8 mouse cellular contexts compared by ENCODE assay signal in genomic region chr5:135903058-135903457, GRCm38 (mm10). TPM values are rescaled to one million over a fixed set of nuclear protein-coding genes. Genes with fewer than 3 reads are reported as not detected.
DNase-seq lines count a peak whose midpoint lies in the region; ATAC-seq and TF ChIP-seq lines count a peak whose summit lies in the region.

No protein-coding gene starts in this region.

- TF ChIP-seq EP300 in MEL (IDR thresholded peaks at IDR 0.05; ENCODE audit: low read depth in 1 of 2, low read length in 2 of 2), result no peak

- H3K79me2 ChIP-seq in MEL (ENCODE audit: control insufficient read depth, insufficient read depth, low read length, poor library complexity), result no peaks in the 10 kb centered on the region

- no peaks in the 10 kb centered on the region for H3K9me3 ChIP-seq in heart, embryonic 12.5 days (replicated peaks)
- H3K9me3 ChIP-seq in MEL (replicated peaks; ENCODE audit: insufficient read depth, low read length), result no peaks in the 10 kb centered on the region
- H3K9me3 ChIP-seq in hindbrain, embryonic 12.5 days (replicated peaks), result no peaks in the 10 kb centered on the region
- no peaks in the 10 kb centered on the region for H3K9me3 ChIP-seq in midbrain, embryonic 11.5 days (ENCODE audit: control insufficient read depth, low read length)

- 24% methylated on average over 7 of the region's 7 CpGs for WGBS in heart, embryonic 12.5 days
- 26% methylated on average over 7 of the region's 7 CpGs for WGBS in hindbrain, embryonic 12.5 days
- WGBS in midbrain, embryonic 11.5 days, result 20% methylated on average over 7 of the region's 7 CpGs
- 56% methylated on average over 7 of the region's 7 CpGs for WGBS in thymus, adult 2 months

- H3K4me2 ChIP-seq in heart, embryonic 12.5 days, result peak overlapping the region; percentile 68
- peak overlapping the region; percentile 52 for H3K4me2 ChIP-seq in hindbrain, embryonic 12.5 days (replicated peaks)
- H3K4me2 ChIP-seq in midbrain, embryonic 11.5 days, result peak overlapping the region; percentile 64

- 0 out of 2 replicates have a peak overlapping the region, but pooled peaks have one; percentile 19 for H3K27ac ChIP-seq in heart, embryonic 12.5 days (ENCODE audit: poor library complexity, severe bottlenecking)
- H3K27ac ChIP-seq in MEL (ENCODE audit: control insufficient read depth, low read depth, low read length), result 0 out of 2 replicates have a peak overlapping the region, but pooled peaks have one; percentile 9
- peak overlapping the region; percentile 84 for H3K27ac ChIP-seq in hindbrain, embryonic 12.5 days
- peak overlapping the region; percentile 70 for H3K27ac ChIP-seq in midbrain, embryonic 11.5 days (ENCODE audit: low read depth, low read length)
- no peak overlapping the region for H3K27ac ChIP-seq in thymus, adult 2 months (ENCODE audit: control insufficient read depth, insufficient read depth, low read length)

- TF ChIP-seq CTCF in MEL (IDR thresholded peaks at IDR 0.05 in 2 of 3, conservative IDR thresholded peaks at IDR 0.05 in 1 of 3; ENCODE audit: control insufficient read depth in 1 of 3, insufficient read depth in 1 of 3, low read depth in 2 of 3, low read length in 3 of 3, poor library complexity in 1 of 3, severe bottlenecking in 1 of 3), result no peak
- no peak for TF ChIP-seq CTCF in thymus, adult 2 months (IDR thresholded peaks at IDR 0.05; ENCODE audit: borderline replicate concordance, control insufficient read depth, extremely low read depth, insufficient read depth, low read length, poor library complexity)

- peaks cover 31% of the 10 kb centered on the region for H3K4me1 ChIP-seq in heart, embryonic 12.5 days (replicated peaks)
- no peaks in the 10 kb centered on the region for H3K4me1 ChIP-seq in MEL (ENCODE audit: control insufficient read depth in 1 of 2, insufficient read depth in 2 of 2, low read length in 2 of 2)
- peaks cover 13% of the 10 kb centered on the region for H3K4me1 ChIP-seq in hindbrain, embryonic 12.5 days
- peaks cover 14% of the 10 kb centered on the region for H3K4me1 ChIP-seq in midbrain, embryonic 11.5 days (ENCODE audit: control insufficient read depth, insufficient read depth, low read length)
- peaks cover 3% of the 10 kb centered on the region for H3K4me1 ChIP-seq in thymus, adult 2 months (replicated peaks; ENCODE audit: control insufficient read depth, insufficient read depth, low read length)

- peak overlapping the region; percentile 39 for H3K4me3 ChIP-seq in heart, embryonic 12.5 days
- peak overlapping the region; percentile 23 to 31; a peak in 2 of 4 replicates for H3K4me3 ChIP-seq in MEL (ENCODE audit: control insufficient read depth in 1 of 2, insufficient read depth in 1 of 2, low read depth in 2 of 2, low read length in 2 of 2)
- peak overlapping the region; percentile 26 for H3K4me3 ChIP-seq in hindbrain, embryonic 12.5 days
- peak overlapping the region; percentile 31 for H3K4me3 ChIP-seq in midbrain, embryonic 11.5 days (ENCODE audit: low read depth, low read length)
- H3K4me3 ChIP-seq in thymus, adult 2 months (ENCODE audit: control insufficient read depth, insufficient read depth, low read length), result no peak overlapping the region

- no peak for TF ChIP-seq POLR2A in MEL (IDR thresholded peaks at IDR 0.05; ENCODE audit: control insufficient read depth in 1 of 2, insufficient read depth in 1 of 2, low read depth in 1 of 2, low read length in 2 of 2, poor library complexity in 1 of 2)
- no peak for TF ChIP-seq POLR2A in thymus, adult 2 months (IDR thresholded peaks at IDR 0.05; ENCODE audit: control insufficient read depth, extremely low read depth, insufficient read depth, low read length, poor library complexity)

- H3K9ac ChIP-seq in heart, embryonic 12.5 days, result peak overlapping the region; percentile 54
- H3K9ac ChIP-seq in MEL (ENCODE audit: control insufficient read depth, low read depth, low read length, poor library complexity, severe bottlenecking), result peak overlapping the region; percentile 40; the same call in 1 of the 2 replicates
- H3K9ac ChIP-seq in hindbrain, embryonic 12.5 days, result peak overlapping the region; percentile 46; the same call in 1 of the 2 replicates
- peak overlapping the region; percentile 59 for H3K9ac ChIP-seq in midbrain, embryonic 11.5 days (ENCODE audit: low read length)

- no peaks in the 10 kb centered on the region for H3K27me3 ChIP-seq in heart, embryonic 12.5 days (replicated peaks)
- H3K27me3 ChIP-seq in MEL (ENCODE audit: control insufficient read depth in 1 of 2, insufficient read depth in 2 of 2, low read length in 2 of 2), result no peaks in the 10 kb centered on the region
- H3K27me3 ChIP-seq in hindbrain, embryonic 12.5 days, result no peaks in the 10 kb centered on the region
- no peaks in the 10 kb centered on the region for H3K27me3 ChIP-seq in midbrain, embryonic 11.5 days (ENCODE audit: control insufficient read depth, insufficient read depth, low read length)
- H3K27me3 ChIP-seq in thymus, adult 2 months (ENCODE audit: control insufficient read depth, insufficient read depth, low read length), result no peaks in the 10 kb centered on the region

- peaks cover 15% of the 10 kb centered on the region for H3K36me3 ChIP-seq in heart, embryonic 12.5 days
- H3K36me3 ChIP-seq in MEL (ENCODE audit: control insufficient read depth in 1 of 2, insufficient read depth in 2 of 2, low read length in 2 of 2), result no peaks in the 10 kb centered on the region
- peaks cover 15% of the 10 kb centered on the region for H3K36me3 ChIP-seq in hindbrain, embryonic 12.5 days
- H3K36me3 ChIP-seq in midbrain, embryonic 11.5 days (ENCODE audit: control insufficient read depth, insufficient read depth, low read length), result peaks cover 2% of the 10 kb centered on the region; the same call in 1 of the 2 replicates
- no peaks in the 10 kb centered on the region for H3K36me3 ChIP-seq in thymus, adult 2 months (ENCODE audit: control insufficient read depth, insufficient read depth, low read length)

- no peak; the same call in 1 of the 2 replicates for ATAC-seq in heart, embryonic 12.5 days (ENCODE audit: insufficient number of reproducible peaks, low FRiP score)
- peak; percentile 30 for ATAC-seq in hindbrain, embryonic 12.5 days (ENCODE audit: low FRiP score)
- ATAC-seq in midbrain, embryonic 11.5 days (ENCODE audit: low FRiP score), result no peak; the same call in none of the 2 replicates

- DNase-seq in heart, adult 8-10 months (ENCODE audit: low spot score), result no peak
- DNase-seq in MEL (ENCODE audit: low read depth, low spot score), result no peak
- peak; percentile 90 for DNase-seq in midbrain, embryonic 11.5 days (ENCODE audit: low spot score, missing footprints)
- no peak for DNase-seq in spleen, postnatal 36 days (ENCODE audit: low spot score in 2 of 2)
- no peak for DNase-seq in thymus, adult 2 months
- no peak for DNase-seq in adrenal gland, adult 8-10 months

- TF ChIP-seq RAD21 in MEL (IDR thresholded peaks at IDR 0.05; ENCODE audit: low read depth, low read length), result no peak

TF ChIP-seq in MEL, 35 proteins besides CTCF, POLR2A, EP300 and RAD21:
- TF ChIP-seq TCF12 (IDR thresholded peaks at IDR 0.05; ENCODE audit: low read depth, low read length) (no peak), MXI1 (IDR thresholded peaks at IDR 0.05; ENCODE audit: low read depth, low read length) (no peak), ELF1 (IDR thresholded peaks at IDR 0.05; ENCODE audit: low read depth, low read length) (no peak), ZC3H11A (IDR thresholded peaks at IDR 0.05; ENCODE audit: low read depth, low read length) (no peak), E2F4 (IDR thresholded peaks at IDR 0.05; ENCODE audit: borderline replicate concordance, low read depth, low read length) (no peak), TAL1 (IDR thresholded peaks at IDR 0.05; ENCODE audit: low read length) (no peak)
TF ChIP-seq in MEL: peak in this region for 0.

RNA-seq across cellular contexts. Expression of gene Hspb1, which starts 15.3 kb away (rescaled TPM):
- polyA plus RNA-seq in heart, embryonic 12.5 days (2016; fragmentation: Nextera tagmentation; extraction: Ambion mirVana), result 916 and 1,021 TPM in 2 replicates
- 100 to 1,000 TPM; 312 to 583 (median 421) TPM for total RNA-seq in heart, adult 8-10 months (2022)
- not detected in 2 replicates for total RNA-seq in MEL (2012; rRNA removed)
- polyA plus RNA-seq in MEL (2012; ENCODE audit: insufficient read depth in 1 of 2, insufficient read length in 2 of 2, low read depth in 1 of 2, low replicate concordance in 2 of 2, missing spikeins in 1 of 2), result not detected
- 23.9 and 34.1 TPM in 2 replicates for polyA plus RNA-seq in hindbrain, embryonic 12.5 days (2016; fragmentation: Nextera tagmentation; extraction: Ambion mirVana)
- polyA plus RNA-seq in midbrain, embryonic 11.5 days (2014; fragmentation: Nextera tagmentation; extraction: Ambion mirVana), result 8.7 and 9.9 TPM in 2 replicates
- 73.6 and 96.8 TPM in 2 replicates for polyA plus RNA-seq in thymus, adult 2 months (2012; rRNA removed)
- total RNA-seq in adrenal gland, adult 8-10 months (2022), result 100 to 1,000 TPM; 113 to 288 (median 256) TPM

RNA-seq across cellular contexts. Expression of gene Ywhag, which starts 31.4 kb away (rescaled TPM):
- 214 and 222 TPM in 2 replicates for polyA plus RNA-seq in heart, embryonic 12.5 days (2016; fragmentation: Nextera tagmentation; extraction: Ambion mirVana)
- 100 to 1,000 TPM; 265 to 313 (median 289) TPM for total RNA-seq in heart, adult 8-10 months (2022)
- 109 and 116 TPM in 2 replicates for total RNA-seq in MEL (2012; rRNA removed)
- 100 to 1,000 TPM; 268 to 295 TPM for polyA plus RNA-seq in MEL (2012; ENCODE audit: insufficient read depth in 1 of 2, insufficient read length in 2 of 2, low read depth in 1 of 2, low replicate concordance in 2 of 2, missing spikeins in 1 of 2)
- 469 and 505 TPM in 2 replicates for polyA plus RNA-seq in hindbrain, embryonic 12.5 days (2016; fragmentation: Nextera tagmentation; extraction: Ambion mirVana)
- polyA plus RNA-seq in midbrain, embryonic 11.5 days (2014; fragmentation: Nextera tagmentation; extraction: Ambion mirVana), result 182 and 188 TPM in 2 replicates
- polyA plus RNA-seq in thymus, adult 2 months (2012; rRNA removed), result 56.5 and 73.5 TPM in 2 replicates
- 100 to 1,000 TPM; 434 to 601 (median 481) TPM for total RNA-seq in adrenal gland, adult 8-10 months (2022)
